Mouse (Mus musculus) MEL (cell line): ENCODE data around the gene Slc1a7. TPM values are rescaled to one million over a fixed set of nuclear protein-coding genes. Genes with fewer than 3 reads are reported as not detected.

Experiments used
- DNase-seq: peaks from one replicate; pipeline ENCODE4 v3.0.0; 2011; ENCODE audit warnings: low read depth, low spot score
- H3K27ac ChIP-seq: 2 replicates; pipeline ENCODE4 v1.5.1; 2012; ENCODE audit warnings: low read depth, mild to moderate bottlenecking, control low read depth, low read length, moderate library complexity; ENCODE audit not compliant: control insufficient read depth
- H3K27me3 ChIP-seq, 2 experiments: fragments of 150-350 bp in 1 of 2; sonication (generic) in 1 of 2; 2 replicates each; pipeline ENCODE4 v1.6.1; 2012; ENCODE audit warnings: low read length in 2 of 2, mild to moderate bottlenecking in 2 of 2, improper control_type of control experiment in 1 of 2, moderate library complexity in 1 of 2; ENCODE audit not compliant: insufficient read depth in 2 of 2, control insufficient read depth in 1 of 2
- H3K36me3 ChIP-seq, 2 experiments: 2 replicates each; pipeline ENCODE4 v1.6.1; 2012 to 2014; ENCODE audit warnings: low read length in 2 of 2, improper control_type of control experiment in 1 of 2, inconsistent platforms in 1 of 2, mild to moderate bottlenecking in 1 of 2; ENCODE audit not compliant: insufficient read depth in 2 of 2, control insufficient read depth in 1 of 2
- H3K4me1 ChIP-seq, 2 experiments: fragments of 150-350 bp in 1 of 2; sonication (generic) in 1 of 2; 2 replicates each; pipeline ENCODE4 v1.6.1; 2012; ENCODE audit warnings: low read length in 2 of 2, improper control_type of control experiment in 1 of 2, mild to moderate bottlenecking in 1 of 2; ENCODE audit not compliant: insufficient read depth in 2 of 2, control insufficient read depth in 1 of 2
- H3K4me3 ChIP-seq, 2 experiments: fragments of 150-350 bp in 1 of 2; sonication (generic) in 1 of 2; 2 replicates each; pipeline ENCODE4 v1.5.1; 2012; ENCODE audit warnings: low read depth in 2 of 2, low read length in 2 of 2, mild to moderate bottlenecking in 2 of 2, moderate library complexity in 2 of 2, control low read depth in 1 of 2, improper control_type of control experiment in 1 of 2; ENCODE audit not compliant: control insufficient read depth in 1 of 2, insufficient read depth in 1 of 2
- H3K79me2 ChIP-seq: 2 replicates; pipeline ENCODE4 v1.6.1; 2012; ENCODE audit warnings: mild to moderate bottlenecking, low read length, moderate library complexity; ENCODE audit not compliant: control insufficient read depth, poor library complexity, insufficient read depth
- H3K9ac ChIP-seq: 2 replicates; pipeline ENCODE4 v1.6.1; 2012; ENCODE audit warnings: low read depth, mild to moderate bottlenecking, control low read depth, low read length, moderate library complexity; ENCODE audit not compliant: control insufficient read depth, poor library complexity, severe bottlenecking
- H3K9me3 ChIP-seq: fragments of 150-350 bp; sonication (generic); replicated peaks from 2 replicates; pipeline ENCODE4 v1.6.1; 2012; ENCODE audit warnings: mild to moderate bottlenecking, low read length, improper control_type of control experiment, moderate library complexity; ENCODE audit not compliant: insufficient read depth
- BHLHE40 ChIP-seq: IDR thresholded peaks from 2 replicates; pipeline ENCODE4 v1.6.1; 2012; ENCODE audit warnings: low read depth, mild to moderate bottlenecking, inconsistent platforms, low read length, improper control_type of control experiment, borderline replicate concordance
- CHD2 ChIP-seq: IDR thresholded peaks from 2 replicates; pipeline ENCODE4 v1.6.1; 2011; ENCODE audit warnings: low read length, improper control_type of control experiment
- E2F4 ChIP-seq: IDR thresholded peaks from 2 replicates; pipeline ENCODE4 v1.6.1; 2011; ENCODE audit warnings: low read depth, low read length, improper control_type of control experiment, borderline replicate concordance
- ETS1 ChIP-seq: IDR thresholded peaks from 2 replicates; pipeline ENCODE4 v1.6.1; 2012; ENCODE audit warnings: low read depth, mild to moderate bottlenecking, inconsistent platforms, low read length, improper control_type of control experiment, moderate library complexity
- GABPA ChIP-seq: IDR thresholded peaks from 2 replicates; pipeline ENCODE4 v1.6.1; 2012; ENCODE audit warnings: low read depth, mild to moderate bottlenecking, inconsistent platforms, low read length, improper control_type of control experiment, moderate library complexity
- GATA1 ChIP-seq: IDR thresholded peaks from 2 replicates; pipeline ENCODE4 v1.6.1; 2011; ENCODE audit warnings: low read depth, low read length, improper control_type of control experiment
- MAFK ChIP-seq: IDR thresholded peaks from 2 replicates; pipeline ENCODE4 v1.6.1; 2011; ENCODE audit warnings: low read depth, mild to moderate bottlenecking, low read length, improper control_type of control experiment, borderline replicate concordance
- MAX ChIP-seq: IDR thresholded peaks from 2 replicates; pipeline ENCODE4 v1.6.1; 2011; ENCODE audit warnings: low read length, improper control_type of control experiment
- MAZ ChIP-seq: IDR thresholded peaks from 2 replicates; pipeline ENCODE4 v1.6.1; 2012; ENCODE audit warnings: low read depth, mild to moderate bottlenecking, inconsistent platforms, low read length, improper control_type of control experiment
- MEF2A ChIP-seq: IDR thresholded peaks from 2 replicates; pipeline ENCODE4 v1.6.1; 2014; ENCODE audit warnings: low read depth, mild to moderate bottlenecking, inconsistent platforms, low read length, improper control_type of control experiment; ENCODE audit not compliant: poor library complexity, insufficient replicate concordance, severe bottlenecking; ENCODE audit errors: extremely low read depth
- MXI1 ChIP-seq: IDR thresholded peaks from 2 replicates; pipeline ENCODE4 v1.6.1; 2011; ENCODE audit warnings: mild to moderate bottlenecking, low read depth, low read length, improper control_type of control experiment
- MYB ChIP-seq: IDR thresholded peaks from 2 replicates; pipeline ENCODE4 v1.6.1; 2011; ENCODE audit warnings: mild to moderate bottlenecking, low read depth, low read length, improper control_type of control experiment
- MYC ChIP-seq: IDR thresholded peaks from 2 replicates; pipeline ENCODE4 v1.6.1; 2011; ENCODE audit warnings: low read depth, mild to moderate bottlenecking, low read length, improper control_type of control experiment, moderate library complexity
- POLR2A ChIP-seq, 2 experiments: IDR thresholded peaks; 2 replicates each; pipeline ENCODE4 v1.6.1; 2011 to 2012; ENCODE audit warnings: low read length in 2 of 2, mild to moderate bottlenecking in 2 of 2, control low read depth in 1 of 2, improper control_type of control experiment in 1 of 2, low read depth in 1 of 2, moderate library complexity in 1 of 2; ENCODE audit not compliant: control insufficient read depth in 1 of 2, insufficient read depth in 1 of 2, poor library complexity in 1 of 2
- POLR2AphosphoS2 ChIP-seq: IDR thresholded peaks from 2 replicates; pipeline ENCODE4 v1.6.1; 2011; ENCODE audit warnings: low read length, improper control_type of control experiment
- RAD21 ChIP-seq: IDR thresholded peaks from 2 replicates; pipeline ENCODE4 v1.6.1; 2011; ENCODE audit warnings: mild to moderate bottlenecking, low read depth, low read length, improper control_type of control experiment
- RCOR1 ChIP-seq: IDR thresholded peaks from 2 replicates; pipeline ENCODE4 v1.6.1; 2012; ENCODE audit warnings: low read depth, mild to moderate bottlenecking, inconsistent platforms, low read length, improper control_type of control experiment
- TAL1 ChIP-seq: IDR thresholded peaks from 2 replicates; pipeline ENCODE4 v1.6.1; 2012; ENCODE audit warnings: mild to moderate bottlenecking, inconsistent platforms, low read length, moderate library complexity, mixed read lengths
- TBP ChIP-seq: IDR thresholded peaks from 2 replicates; pipeline ENCODE4 v1.8.0; 2011; ENCODE audit warnings: low read depth, low read length, improper control_type of control experiment
- UBTF ChIP-seq: IDR thresholded peaks from 2 replicates; pipeline ENCODE4 v1.6.1; 2012; ENCODE audit warnings: low read depth, mild to moderate bottlenecking, inconsistent platforms, low read length, improper control_type of control experiment, moderate library complexity, borderline replicate concordance; ENCODE audit not compliant: insufficient read depth
- ZKSCAN1 ChIP-seq: IDR thresholded peaks from 2 replicates; pipeline ENCODE4 v1.6.1; 2012; ENCODE audit warnings: low read depth, mild to moderate bottlenecking, inconsistent platforms, low read length, improper control_type of control experiment, moderate library complexity
- ZMIZ1 ChIP-seq: IDR thresholded peaks from 2 replicates; pipeline ENCODE4 v1.6.1; 2012; ENCODE audit warnings: low read depth, mild to moderate bottlenecking, inconsistent platforms, low read length, improper control_type of control experiment, moderate library complexity
- ZNF384 ChIP-seq: IDR thresholded peaks from 2 replicates; pipeline ENCODE4 v1.6.1; 2012; ENCODE audit warnings: low read depth, mild to moderate bottlenecking, inconsistent platforms, low read length, improper control_type of control experiment
- polyA plus RNA-seq, 2 experiments: library from polyadenylated mRNA; stranded (reverse) in 1 of 2; unstranded in 1 of 2; fragments of >175 nt in 1 of 2; fragments of >200 nt in 1 of 2; gene quantifications; 2 replicates each; pipeline versions ENCODE4 v1.2.1 to v1.2.4; 2012; ENCODE audit warnings: low replicate concordance in 2 of 2, low read depth in 1 of 2; ENCODE audit not compliant: insufficient read length in 2 of 2, insufficient read depth in 1 of 2, missing spikeins in 1 of 2
- total RNA-seq: library from RNA; depleted of rRNA; stranded (reverse); fragments of 300-350 nt; gene quantifications from 2 replicates; pipeline ENCODE4 v1.2.3, GENCODE M21; 2012

The Slc1a7 gene
- total and polyA plus RNA-seq, 3 experiments = 0.68 TPM; not detected in 2

DNA sequence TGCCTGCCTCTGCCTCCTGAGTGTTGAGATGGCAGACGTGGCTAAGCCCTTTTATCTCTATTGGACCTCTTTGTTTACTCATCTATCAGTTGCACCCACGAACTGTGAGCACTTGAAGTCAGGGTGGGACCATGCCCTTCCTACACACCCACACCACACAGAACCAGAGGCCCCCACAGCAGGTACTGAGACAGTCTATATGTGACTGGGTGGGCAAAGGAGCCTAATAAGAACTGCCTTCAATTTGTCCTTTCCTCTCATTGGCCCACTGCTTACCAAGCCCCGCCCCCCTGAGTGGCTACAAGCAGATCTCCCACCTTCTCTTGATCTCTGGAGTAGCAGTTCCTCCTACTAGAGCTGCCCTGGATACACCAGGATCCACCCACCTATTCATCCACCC is 58.1 kb downstream of the Slc1a7 start:
- Histone ChIP-seq H3K4me1 (peaks cover 0 to 9% of the 10 kb centered on the region in 2 experiments; a peak in 2 of 4 replicates), H3K79me2 (no peaks in the 10 kb centered on the region)

DNA sequence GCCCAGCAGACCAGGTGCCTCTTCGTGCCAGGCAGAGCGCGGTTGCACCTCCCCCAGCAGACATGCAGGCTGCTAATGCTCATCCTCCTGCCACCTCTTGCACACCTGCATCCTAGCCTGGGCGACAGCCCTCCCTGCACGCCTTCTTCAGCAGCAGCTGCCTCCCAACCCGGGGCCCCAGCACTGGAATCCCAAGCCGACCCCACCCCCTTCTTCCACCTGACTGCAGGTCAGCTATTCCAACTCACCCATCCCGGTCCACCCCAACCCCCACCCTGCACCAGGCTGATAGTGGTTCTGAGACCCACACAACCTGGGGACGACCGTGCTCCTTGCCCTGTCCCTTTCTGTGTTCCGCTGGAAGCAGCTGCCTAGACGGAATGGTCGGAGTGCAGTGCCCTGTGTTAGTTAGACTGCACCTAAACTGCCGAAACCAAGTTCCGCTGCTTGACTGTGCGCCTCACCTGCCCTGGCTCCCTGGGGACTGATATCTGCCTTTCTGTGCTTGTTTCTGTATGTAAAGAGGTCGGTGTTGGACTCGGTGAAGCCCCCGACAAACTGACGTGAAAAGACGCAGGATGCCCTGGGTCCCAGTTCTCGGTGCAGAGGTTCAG is 62.9 kb downstream of the Slc1a7 start:
- Histone ChIP-seq H3K27me3 (no peaks in the 10 kb centered on the region), H3K4me3 (no peak overlapping the region), H3K79me2 (no peaks in the 10 kb centered on the region), H3K27ac (no peak overlapping the region), H3K9me3 (no peaks in the 10 kb centered on the region), H3K4me1 (peaks cover 0 to 6% of the 10 kb centered on the region in 2 experiments; a peak in 2 of 4 replicates), H3K9ac (no peak overlapping the region), H3K36me3 (no peaks in the 10 kb centered on the region; a peak in 1 of 4 replicates)
- no peak for TF ChIP-seq RCOR1
- TF ChIP-seq E2F4 = no peak
- no peak for TF ChIP-seq MXI1
- no peak for TF ChIP-seq CHD2
- no peak for TF ChIP-seq GABPA
- no peak for TF ChIP-seq MYB
- TF ChIP-seq MAFK = no peak
- no peak for TF ChIP-seq ZMIZ1
- TF ChIP-seq GATA1 = no peak
- no peak for TF ChIP-seq ZNF384
- no peak for DNase-seq

More for the DNA sequence above, 58.1 kb downstream of the Slc1a7 start:
- Histone ChIP-seq H3K36me3 (no peaks in the 10 kb centered on the region; a peak in 2 of 4 replicates), H3K27me3 (no peaks in the 10 kb centered on the region), H3K9me3 (no peaks in the 10 kb centered on the region), H3K9ac (no peak overlapping the region), H3K27ac (no peak overlapping the region), H3K4me3 (no peak overlapping the region)
- TF ChIP-seq BHLHE40 = no peak
- no peak for TF ChIP-seq MYB
- no peak for TF ChIP-seq CHD2
- no peak for TF ChIP-seq MAFK
- no peak for TF ChIP-seq RCOR1
- TF ChIP-seq MAZ = no peak
- TF ChIP-seq MYC = no peak
- TF ChIP-seq E2F4 = no peak
- no peak for TF ChIP-seq TBP
- no peak for TF ChIP-seq TAL1
- no peak for TF ChIP-seq POLR2A (IDR thresholded peaks at IDR 0.05; ENCODE audit: control insufficient read depth in 1 of 2, insufficient read depth in 1 of 2, low read depth in 1 of 2, low read length in 2 of 2, poor library complexity in 1 of 2)
- no peak for TF ChIP-seq ZKSCAN1
- no peak for TF ChIP-seq MEF2A
- TF ChIP-seq POLR2AphosphoS2 = no peak
- TF ChIP-seq MAX = no peak
- TF ChIP-seq UBTF = no peak
- TF ChIP-seq ETS1 = no peak
- TF ChIP-seq ZNF384 = no peak
- no peak for TF ChIP-seq RAD21
- peak; percentile 68 for DNase-seq
